Mouse (Mus musculus): ENCODE data around the gene Blvrb.

Gene Blvrb

GRCm38 (mm10) chr7:27447419-27448286 is at the start of gene Blvrb, which contains the start of gene Sptbn4:
Gene Blvrb (plus strand): TSS chr7:27447978.
Gene Sptbn4 (minus strand): TSS chr7:27447686.
- peak; percentile 96 for DNase-seq

DNA sequence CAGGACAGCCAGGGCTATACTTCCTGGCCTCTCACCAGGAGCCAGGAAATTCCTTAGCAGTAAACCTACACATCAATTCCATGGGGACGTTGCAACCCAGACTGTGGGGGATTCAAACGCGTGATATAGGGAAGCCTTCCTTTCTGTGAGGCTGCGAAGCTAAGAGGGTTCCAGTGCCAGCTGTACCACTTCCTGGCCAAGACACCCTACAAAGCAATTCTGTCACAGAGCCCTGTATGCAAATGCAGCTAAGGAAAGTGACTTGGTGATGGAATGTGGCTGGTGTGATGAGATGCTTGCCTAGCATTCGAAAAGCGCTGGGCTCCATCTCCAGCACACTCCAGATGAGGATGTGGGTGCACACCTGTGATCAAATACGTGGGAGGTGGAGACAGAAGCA is 47.2 kb upstream of the Blvrb start:
- no peak for DNase-seq

GRCm38 (mm10) chr7:27402675-27403074 is 45.1 kb upstream of the Blvrb start:
- peak; percentile 84 for DNase-seq

DNA sequence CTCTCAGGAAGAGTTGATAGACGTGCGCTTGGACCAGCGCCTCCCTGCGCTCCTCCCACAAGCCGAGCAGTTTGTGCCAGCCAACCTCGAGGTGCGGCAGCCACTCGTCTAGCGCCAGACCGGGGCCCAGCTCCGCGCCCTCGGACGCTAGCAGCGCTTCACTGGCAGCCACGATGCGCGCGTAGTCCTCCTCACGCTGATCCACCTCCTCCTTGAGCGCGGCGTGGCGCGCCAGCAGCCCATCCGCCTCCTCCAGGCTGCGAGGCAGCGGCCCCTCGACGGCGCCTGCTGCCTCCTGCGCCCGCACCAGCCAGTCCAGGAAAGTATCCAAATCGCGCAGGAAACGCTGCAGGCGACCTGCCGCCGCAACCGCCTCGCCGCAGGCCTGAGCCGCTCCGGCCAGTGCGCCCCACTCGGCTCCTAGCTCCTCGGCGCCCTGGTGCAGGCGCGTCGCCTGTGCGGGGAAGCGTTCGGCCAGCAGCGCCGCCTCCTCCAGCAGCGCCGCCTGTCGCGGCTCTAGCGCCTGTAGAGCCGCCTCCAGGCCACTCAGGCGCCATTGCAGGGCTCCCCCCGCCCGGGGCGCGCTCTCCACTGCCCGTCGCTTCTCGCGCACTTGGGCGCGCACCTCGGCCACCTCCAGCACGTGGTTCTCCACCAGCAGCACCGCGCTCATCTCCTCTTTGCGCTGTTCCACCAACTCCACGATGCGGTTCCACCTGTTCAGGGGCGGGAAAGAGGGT is 43.4 kb upstream of the Blvrb start:
- DNase-seq: no peak

DNA sequence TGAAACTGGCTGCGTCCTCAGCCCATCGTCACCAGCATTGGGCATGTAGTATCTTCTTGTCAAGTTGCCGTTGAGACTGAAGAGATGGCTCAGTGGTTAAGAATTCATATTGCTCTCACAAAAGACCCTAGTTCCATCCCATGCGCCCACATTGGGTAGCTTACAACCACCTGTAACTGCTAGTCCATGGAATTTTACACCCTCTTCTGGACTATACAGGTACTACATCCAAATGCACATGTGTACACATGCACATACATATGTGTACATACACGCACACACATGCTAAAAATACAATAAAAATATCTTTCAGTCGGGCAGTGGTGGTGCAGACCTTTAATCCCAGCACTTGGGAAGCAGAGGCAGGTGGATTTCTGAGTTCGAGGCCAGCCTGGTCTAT is 41.3 kb upstream of the Blvrb start:
- no peak for DNase-seq

GRCm38 (mm10) chr7:27407816-27408215 is 40.0 kb upstream of the Blvrb start:
- no peak for DNase-seq

DNA sequence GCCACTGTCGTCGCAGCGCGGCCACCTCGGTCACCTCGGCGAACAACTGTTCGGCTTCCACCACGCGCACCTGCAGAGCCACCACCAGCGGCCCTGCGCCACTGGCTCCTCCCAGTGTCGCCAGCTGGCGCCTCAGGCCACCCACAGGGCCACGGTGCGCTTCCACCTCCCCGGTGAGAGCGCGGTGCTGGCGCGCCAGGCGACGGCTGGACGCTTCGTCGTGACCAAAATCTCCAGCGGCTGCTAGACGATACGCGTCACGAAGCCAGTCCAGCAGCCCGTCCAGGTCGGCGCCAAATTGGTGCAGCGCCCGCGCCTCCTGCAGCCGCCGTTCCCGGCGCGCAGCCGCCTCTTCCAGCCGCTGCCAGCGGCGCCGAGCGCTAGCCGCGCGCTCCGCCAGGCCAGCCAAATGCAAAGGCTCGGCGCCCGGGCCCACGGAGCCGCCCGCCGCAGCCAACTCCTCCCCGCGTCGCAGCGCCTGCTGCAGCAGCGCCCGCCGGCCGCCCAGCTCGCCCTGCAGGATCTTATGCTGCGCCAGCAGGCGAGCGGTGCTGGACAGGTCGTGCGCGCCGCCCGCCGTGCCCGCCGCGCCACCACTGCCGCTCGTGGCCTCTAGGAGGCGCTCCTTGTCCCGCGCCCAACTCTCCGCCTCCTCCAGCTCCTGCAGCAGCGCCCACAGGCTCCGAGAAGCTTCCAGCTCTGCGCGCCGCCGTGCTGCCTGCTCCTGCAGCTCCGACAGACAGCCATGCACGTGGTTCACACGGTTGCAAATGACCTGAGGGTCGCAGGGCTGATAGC is 39.2 kb upstream of the Blvrb start:
- peak; percentile 86 for DNase-seq

DNA sequence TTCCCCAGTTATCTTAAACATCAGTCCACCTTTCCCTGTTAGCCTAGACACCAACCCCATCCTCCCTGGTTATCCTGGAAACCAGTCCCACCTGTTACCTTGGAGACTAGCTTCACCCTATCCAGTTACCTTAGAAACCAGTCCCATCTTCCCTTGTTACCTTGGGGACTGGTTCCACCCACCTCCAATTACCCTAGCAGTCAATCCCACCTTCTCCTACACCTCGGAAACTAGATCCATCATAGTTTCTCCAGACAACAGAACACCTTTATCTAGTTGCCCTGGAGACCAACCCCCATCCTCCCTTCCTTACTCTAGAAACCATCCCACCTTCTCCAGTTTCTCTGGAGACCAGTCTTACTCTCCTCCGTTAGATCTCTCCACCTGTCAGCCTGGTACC is 30.6 kb upstream of the Blvrb start:
- no peak for DNase-seq

GRCm38 (mm10) chr7:27419101-27419500 is 28.7 kb upstream of the Blvrb start:
- no peak for DNase-seq

- DNase-seq: no peak
These were observed 24.0 kb upstream of the Blvrb start for GRCm38 (mm10) chr7:27423556-27424326.

DNA sequence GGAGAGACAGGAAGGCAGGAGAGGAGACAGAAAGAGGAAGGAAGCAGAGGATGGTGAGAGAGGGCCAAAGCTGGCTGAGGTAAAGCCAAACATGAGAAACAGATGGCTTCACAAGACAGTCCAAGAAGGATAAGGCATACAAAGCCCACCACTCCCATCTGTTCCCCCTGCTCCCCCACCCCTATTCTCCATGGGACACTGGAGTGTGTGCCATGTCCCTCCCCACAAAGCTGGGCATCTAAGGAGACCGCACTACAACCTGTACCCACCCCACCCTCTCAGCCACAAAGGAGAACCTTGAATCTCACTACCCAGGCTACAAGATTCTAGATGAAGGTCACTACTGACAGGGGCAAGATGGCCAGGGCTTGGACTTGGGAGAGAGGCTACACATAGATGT is 20.4 kb upstream of the Blvrb start:
- DNase-seq: no peak

DNA sequence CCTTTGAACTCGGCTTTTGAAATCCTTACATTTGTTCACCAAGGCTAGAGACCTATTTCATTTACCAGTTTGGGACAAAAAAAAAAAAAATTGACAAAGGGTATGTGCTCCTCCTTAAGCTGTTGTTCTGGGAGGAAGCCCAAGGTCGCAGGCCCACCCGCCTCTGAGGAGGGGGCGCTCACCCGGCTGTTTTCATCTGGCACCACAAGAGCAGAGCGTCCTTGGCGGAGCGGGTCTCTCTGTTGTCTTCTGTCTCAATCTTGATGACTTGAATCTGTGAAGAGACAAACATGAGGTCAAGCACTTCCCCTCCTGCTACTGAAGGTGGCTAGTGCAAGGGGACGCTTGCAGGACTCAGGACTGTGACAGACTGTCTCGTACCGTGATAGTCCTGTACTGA is 19.8 kb upstream of the Blvrb start:
- DNase-seq: no peak

DNA sequence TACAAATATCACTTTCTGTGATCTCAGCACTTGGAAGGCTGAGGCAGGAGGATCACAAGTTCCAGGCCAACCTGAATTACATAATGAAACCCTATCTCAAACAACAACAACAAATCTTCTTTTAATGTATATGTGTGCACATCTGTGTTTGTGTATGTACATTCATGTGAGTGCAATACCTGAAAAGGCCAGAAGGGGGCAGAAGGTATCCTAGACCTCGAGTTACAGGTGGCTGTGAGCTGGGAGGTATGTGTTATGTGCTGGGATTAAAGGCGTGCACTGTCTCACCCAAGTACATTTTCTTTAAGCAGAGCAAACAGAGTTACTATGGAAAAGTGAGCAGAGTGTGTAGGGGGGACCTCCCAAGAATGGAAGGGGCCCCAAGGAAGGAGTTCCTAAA is 18.6 kb upstream of the Blvrb start:
- no peak for DNase-seq

DNA sequence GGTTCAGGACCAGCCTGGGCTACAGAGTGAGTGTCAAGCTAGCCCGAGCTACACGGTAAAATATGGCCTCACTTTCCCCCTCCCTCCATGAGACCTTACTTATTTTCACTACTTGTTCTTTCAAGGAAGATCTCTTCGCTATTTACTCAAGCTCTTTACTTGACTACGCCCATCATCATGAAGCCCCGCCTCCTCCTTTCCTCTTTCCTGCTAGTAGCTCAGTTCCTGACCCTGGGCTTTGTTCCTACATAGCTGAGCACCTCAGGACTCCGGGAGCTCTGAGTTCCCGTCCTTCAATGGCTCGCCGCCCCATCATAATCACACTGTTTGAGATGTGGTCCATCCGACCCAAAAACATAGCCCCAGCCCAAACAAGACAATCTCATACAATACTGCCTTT is 14.4 kb upstream of the Blvrb start:
- no peak for DNase-seq

DNA sequence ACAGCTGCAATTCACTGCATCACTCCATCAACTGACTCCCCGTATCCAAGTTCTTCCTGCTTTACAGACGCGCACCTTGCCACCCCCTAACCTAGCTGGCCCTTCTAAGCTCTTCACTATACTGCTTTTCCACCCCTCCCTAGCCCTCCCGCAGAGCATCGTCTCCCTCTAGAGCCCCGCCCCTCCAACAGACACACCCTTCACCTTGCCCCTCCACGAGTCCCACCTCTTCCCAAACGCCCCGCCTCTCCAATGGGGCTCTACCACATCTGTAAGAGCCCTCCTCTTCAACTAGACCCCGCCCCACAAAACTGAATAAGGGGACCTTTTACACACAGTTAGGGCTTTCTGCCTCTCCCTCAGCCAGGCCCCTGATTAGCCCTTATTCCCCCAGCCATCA is 14.0 kb upstream of the Blvrb start:
- DNase-seq: no peak

DNA sequence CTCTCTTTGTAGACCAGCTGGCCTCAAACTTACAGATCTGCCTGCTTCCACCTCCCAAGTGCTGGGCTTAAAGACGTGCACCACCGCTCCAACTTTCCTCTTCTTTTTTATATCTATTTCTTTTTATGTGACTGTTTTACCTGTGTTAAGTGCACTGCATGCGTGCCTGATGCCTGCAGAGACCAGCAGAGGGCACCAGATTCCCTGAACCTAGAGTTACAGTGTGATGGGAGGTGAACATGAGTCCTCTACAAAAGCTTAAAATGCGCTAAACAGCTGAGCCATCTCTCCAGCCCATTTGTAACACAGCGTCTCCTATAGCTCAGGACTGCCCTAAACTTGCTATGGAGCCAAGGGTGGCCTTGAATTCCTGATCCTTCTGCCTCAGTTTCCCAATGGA is 10.2 kb upstream of the Blvrb start:
- DNase-seq: no peak

DNA sequence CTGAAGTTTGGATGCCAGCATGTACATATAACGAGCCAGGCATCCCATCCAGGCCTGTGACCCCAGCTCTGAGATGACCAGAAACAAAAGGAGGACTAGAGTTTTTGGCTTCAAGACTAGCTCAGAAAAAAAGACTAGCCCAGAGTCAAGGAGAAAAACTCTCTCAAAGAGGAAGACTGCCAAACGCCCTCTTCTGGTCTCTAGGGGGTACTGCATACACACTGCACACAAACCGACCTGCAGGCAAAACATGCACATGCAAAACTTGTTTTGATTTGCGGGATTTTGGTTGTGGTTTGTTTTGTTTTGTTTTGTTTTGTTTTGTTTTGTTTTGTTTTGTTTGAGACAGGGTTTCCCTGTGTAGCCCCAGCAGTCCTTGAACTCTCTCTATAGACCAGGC is 7.8 kb upstream of the Blvrb start:
- DNase-seq: no peak

- DNase-seq: peak; percentile 42
These were observed 1.7 kb upstream of the Blvrb start for GRCm38 (mm10) chr7:27446051-27446450.

DNA sequence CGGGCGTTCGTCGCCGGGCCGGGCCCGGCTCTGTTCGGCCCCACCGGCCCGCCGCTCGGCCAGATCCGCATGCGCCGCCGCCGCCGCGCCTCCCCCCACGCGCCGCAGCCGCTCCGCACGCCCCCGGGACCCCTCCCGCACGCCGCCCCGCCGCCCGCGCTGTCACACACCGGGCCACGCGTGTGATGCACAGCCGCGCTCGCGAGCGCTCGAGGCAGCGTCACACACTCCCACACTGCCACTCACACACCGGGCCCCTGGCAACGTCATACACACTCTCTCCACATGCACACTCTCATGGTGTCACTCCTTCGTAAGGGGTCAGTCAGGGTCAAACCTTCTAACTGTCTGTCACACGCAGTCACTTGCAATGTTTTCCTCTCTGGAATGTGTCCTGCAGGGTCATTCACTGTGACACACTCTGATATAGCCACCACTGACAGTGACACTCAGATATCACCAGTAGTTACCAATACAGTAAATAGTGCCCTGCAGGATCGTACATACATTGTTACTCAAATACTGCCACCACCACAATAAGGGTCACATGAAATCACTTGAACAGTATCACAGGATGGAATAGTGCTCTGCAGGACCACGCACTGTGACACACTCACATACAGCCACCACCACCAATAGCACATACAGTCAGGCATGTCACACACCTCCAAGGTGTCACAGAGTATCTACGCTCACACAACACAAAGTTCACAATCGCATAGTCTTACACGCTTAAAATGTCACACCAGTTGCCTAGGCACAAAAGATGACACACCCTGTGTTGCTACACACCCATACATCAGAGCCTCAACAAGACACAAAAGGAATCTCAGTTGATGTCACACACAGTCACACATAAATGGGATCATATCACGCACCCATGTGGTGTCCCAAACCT is 1.0 kb upstream of the Blvrb start:
- peak; percentile 62 for DNase-seq

GRCm38 (mm10) chr7:27448421-27449206 is 836 bp downstream of the Blvrb start:
- DNase-seq: peak; percentile 57
